Mouse (Mus musculus): ENCODE data around the gene Scarb2. TPM values are rescaled to one million over a fixed set of nuclear protein-coding genes. Genes with fewer than 3 reads are reported as not detected.

Scarb2 gene
- polyA plus RNA-seq, 1 experiment from 2014 or later, result 9.1 TPM

- peak overlapping the region; percentile 97 for H3K4me3 ChIP-seq (replicated peaks)
- H3K9ac ChIP-seq, result peak overlapping the region; percentile 84
- under 1% methylated on average over 48 of the region's 48 CpGs for WGBS
Observed at GRCm38 (mm10) chr5:92505402-92505865, 1.2 kb downstream of the Scarb2 start.

GRCm38 (mm10) chr5:92504676-92505400, 1.8 kb downstream of the Scarb2 start:
- H3K4me2 ChIP-seq, result peak overlapping the region; percentile 84
- WGBS, result under 1% methylated on average over 35 of the region's 35 CpGs
- peak; percentile 88 for ATAC-seq (replicated peaks; ENCODE audit: low FRiP score)

More at GRCm38 (mm10) chr5:92505402-92505865, 1.2 kb downstream of the Scarb2 start:
- H3K36me3 ChIP-seq, result no peaks in the 10 kb centered on the region
- no peaks in the 10 kb centered on the region for H3K9me3 ChIP-seq (replicated peaks)
- H3K27ac ChIP-seq, result peak overlapping the region; percentile 96
- H3K4me2 ChIP-seq, result peak overlapping the region; percentile 84
- H3K27me3 ChIP-seq, result no peaks in the 10 kb centered on the region
- peaks cover 25% of the 10 kb centered on the region for H3K4me1 ChIP-seq
- peak; percentile 98 for ATAC-seq (replicated peaks; ENCODE audit: low FRiP score)

DNA sequence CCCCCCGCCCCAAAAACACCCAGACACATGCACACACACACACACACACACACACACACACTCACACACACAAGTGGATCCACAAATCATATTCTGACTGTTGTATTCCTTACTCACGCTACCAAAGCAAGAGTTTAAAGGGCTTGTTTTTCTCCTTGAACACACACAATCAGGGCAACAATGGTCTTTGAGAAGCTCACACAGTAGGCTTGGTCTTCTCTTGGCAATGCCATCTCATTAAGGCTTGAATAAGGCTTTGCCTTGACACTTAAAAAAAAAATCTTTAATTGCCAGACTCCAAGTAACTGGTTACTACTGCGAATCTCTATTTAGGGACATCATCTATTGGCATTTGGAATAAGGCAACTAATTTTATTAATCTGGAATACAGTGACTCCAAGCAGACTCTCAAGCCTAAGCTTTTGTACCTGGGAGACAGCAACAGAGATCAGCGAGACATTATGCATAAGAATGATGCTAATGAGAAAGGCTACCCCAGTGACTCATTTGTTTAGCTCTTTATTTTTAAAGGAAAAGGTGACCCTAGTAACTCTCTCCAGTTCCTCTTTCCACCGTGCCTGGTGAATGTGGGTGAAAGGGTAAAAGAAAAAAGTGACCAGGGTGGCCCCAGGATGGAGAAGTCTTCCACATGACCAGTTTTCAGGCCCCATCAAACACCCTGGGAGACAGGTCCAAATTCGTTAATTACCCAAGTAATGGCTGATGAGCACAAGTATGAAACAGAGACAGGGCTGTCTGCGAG, 2.6 kb downstream of the Scarb2 start:
- no peak for ATAC-seq (replicated peaks; ENCODE audit: low FRiP score)

More at GRCm38 (mm10) chr5:92504676-92505400, 1.8 kb downstream of the Scarb2 start:
- Histone ChIP-seq H3K27me3 (no peaks in the 10 kb centered on the region), H3K4me1 (peaks cover 28% of the 10 kb centered on the region), H3K4me3 (replicated peaks) (peak overlapping the region; percentile 97), H3K9ac (peak overlapping the region; percentile 84), H3K27ac (peak overlapping the region; percentile 96), H3K36me3 (no peaks in the 10 kb centered on the region), H3K9me3 (replicated peaks) (no peaks in the 10 kb centered on the region)

DNA sequence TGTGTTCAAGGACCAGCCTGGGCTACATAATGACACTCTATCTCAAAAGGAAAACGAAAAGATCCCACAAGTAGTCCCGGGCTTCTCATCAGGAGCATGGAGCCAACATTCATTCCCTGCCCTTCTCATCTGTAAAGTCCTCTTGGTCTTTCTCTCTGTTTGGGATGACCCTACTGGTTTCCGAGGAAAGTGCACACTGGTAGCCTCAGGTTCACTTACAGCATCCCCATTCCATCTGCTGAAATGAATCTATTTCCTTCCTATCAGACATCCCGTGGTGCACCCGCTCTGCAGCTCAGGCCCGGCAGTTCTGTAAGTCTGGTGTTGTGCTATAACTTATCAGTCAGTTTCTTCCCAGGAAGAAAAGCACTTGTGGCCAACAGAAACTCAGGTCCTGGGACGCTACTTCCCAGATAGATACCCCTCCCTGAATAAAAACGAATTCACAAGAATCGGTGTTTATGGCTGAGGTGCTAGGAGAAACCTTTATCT, 3.2 kb downstream of the Scarb2 start:
- Histone ChIP-seq H3K4me3 (replicated peaks) (no peak overlapping the region), H3K4me2 (no peak overlapping the region), H3K27ac (no peak overlapping the region), H3K36me3 (no peaks in the 10 kb centered on the region), H3K9me3 (replicated peaks) (no peaks in the 10 kb centered on the region), H3K27me3 (no peaks in the 10 kb centered on the region), H3K9ac (no peak overlapping the region), H3K4me1 (peaks cover 41% of the 10 kb centered on the region)
- no peak for ATAC-seq (replicated peaks; ENCODE audit: low FRiP score)
- 85% methylated on average over 9 of the region's 9 CpGs for WGBS

More for the DNA sequence above, 2.6 kb downstream of the Scarb2 start:
- H3K4me2 ChIP-seq, result peak overlapping the region; percentile 84
- H3K27ac ChIP-seq, result no peak overlapping the region; the same call in 1 of the 2 replicates
- H3K9ac ChIP-seq, result peak overlapping the region; percentile 84
- WGBS, result 38% methylated on average over 7 of the region's 7 CpGs
- no peaks in the 10 kb centered on the region for H3K36me3 ChIP-seq
- peaks cover 35% of the 10 kb centered on the region for H3K4me1 ChIP-seq
- no peaks in the 10 kb centered on the region for H3K27me3 ChIP-seq
- no peaks in the 10 kb centered on the region for H3K9me3 ChIP-seq (replicated peaks)
- peak overlapping the region; percentile 97 for H3K4me3 ChIP-seq (replicated peaks)

- ATAC-seq (replicated peaks; ENCODE audit: low FRiP score), result no peak
- H3K27me3 ChIP-seq, result no peaks in the 10 kb centered on the region
- H3K36me3 ChIP-seq, result no peaks in the 10 kb centered on the region
- no peak overlapping the region for H3K27ac ChIP-seq
- 66% methylated on average over 3 of the region's 3 CpGs for WGBS
- no peak overlapping the region for H3K4me2 ChIP-seq
- H3K4me3 ChIP-seq (replicated peaks), result no peak overlapping the region
- no peak overlapping the region for H3K9ac ChIP-seq
- H3K9me3 ChIP-seq (replicated peaks), result no peaks in the 10 kb centered on the region
- peaks cover 36% of the 10 kb centered on the region for H3K4me1 ChIP-seq
Observed at GRCm38 (mm10) chr5:92499378-92499777, 7.3 kb downstream of the Scarb2 start.

- no peaks in the 10 kb centered on the region for H3K27me3 ChIP-seq
- H3K4me1 ChIP-seq, result peaks cover 36% of the 10 kb centered on the region
- no peak overlapping the region for H3K4me2 ChIP-seq
- 0 out of 2 replicates have a peak overlapping the region, but pooled peaks have one; percentile 10 for H3K27ac ChIP-seq
- no peak overlapping the region for H3K4me3 ChIP-seq (replicated peaks)
- WGBS, result 23% methylated on average over 5 of the region's 5 CpGs
- H3K36me3 ChIP-seq, result no peaks in the 10 kb centered on the region
- ATAC-seq (replicated peaks; ENCODE audit: low FRiP score), result peak; percentile 68; the same call in 1 of the 2 replicates
- H3K9me3 ChIP-seq (replicated peaks), result no peaks in the 10 kb centered on the region
- H3K9ac ChIP-seq, result no peak overlapping the region
Observed at GRCm38 (mm10) chr5:92498661-92499060, 8.0 kb downstream of the Scarb2 start.

DNA sequence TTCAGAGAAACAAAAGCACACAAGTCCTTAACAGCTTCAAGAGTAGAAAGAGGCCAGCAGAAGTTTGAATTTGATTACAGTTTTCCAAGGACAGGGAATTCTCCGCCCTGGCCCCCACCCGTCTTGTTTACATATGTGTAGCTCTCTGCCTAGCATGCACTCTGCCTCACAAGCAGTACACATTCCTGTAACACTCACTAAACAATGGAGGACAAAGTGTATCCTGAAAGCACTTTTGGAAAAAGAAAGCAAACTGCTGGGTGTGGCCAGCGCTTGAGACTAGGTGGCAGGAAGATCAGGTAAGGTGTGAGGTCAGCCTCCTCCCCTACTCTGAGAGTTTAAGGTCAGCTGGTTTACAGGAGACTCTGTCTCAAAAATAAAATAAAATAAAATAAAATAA, 8.4 kb downstream of the Scarb2 start:
- ATAC-seq (replicated peaks; ENCODE audit: low FRiP score), result 0 out of 2 replicates have a peak, but pooled peaks have one; percentile 16

GRCm38 (mm10) chr5:92495771-92496409, 10.7 kb downstream of the Scarb2 start:
- Histone ChIP-seq H3K36me3 (no peaks in the 10 kb centered on the region), H3K4me3 (replicated peaks) (no peak overlapping the region), H3K4me2 (no peak overlapping the region), H3K27ac (no peak overlapping the region), H3K27me3 (no peaks in the 10 kb centered on the region), H3K9ac (no peak overlapping the region), H3K9me3 (replicated peaks) (no peaks in the 10 kb centered on the region), H3K4me1 (peaks cover 33% of the 10 kb centered on the region)
- WGBS, result 84% methylated on average over 7 of the region's 7 CpGs
- ATAC-seq (replicated peaks; ENCODE audit: low FRiP score), result no peak

More for the DNA sequence above, 8.4 kb downstream of the Scarb2 start:
- Histone ChIP-seq H3K4me3 (replicated peaks) (no peak overlapping the region), H3K36me3 (no peaks in the 10 kb centered on the region), H3K9me3 (replicated peaks) (no peaks in the 10 kb centered on the region), H3K4me1 (peaks cover 34% of the 10 kb centered on the region), H3K27me3 (no peaks in the 10 kb centered on the region), H3K4me2 (no peak overlapping the region), H3K9ac (no peak overlapping the region), H3K27ac (0 out of 2 replicates have a peak overlapping the region, but pooled peaks have one; percentile 10)
- 75% methylated on average over 3 of the region's 3 CpGs for WGBS

DNA sequence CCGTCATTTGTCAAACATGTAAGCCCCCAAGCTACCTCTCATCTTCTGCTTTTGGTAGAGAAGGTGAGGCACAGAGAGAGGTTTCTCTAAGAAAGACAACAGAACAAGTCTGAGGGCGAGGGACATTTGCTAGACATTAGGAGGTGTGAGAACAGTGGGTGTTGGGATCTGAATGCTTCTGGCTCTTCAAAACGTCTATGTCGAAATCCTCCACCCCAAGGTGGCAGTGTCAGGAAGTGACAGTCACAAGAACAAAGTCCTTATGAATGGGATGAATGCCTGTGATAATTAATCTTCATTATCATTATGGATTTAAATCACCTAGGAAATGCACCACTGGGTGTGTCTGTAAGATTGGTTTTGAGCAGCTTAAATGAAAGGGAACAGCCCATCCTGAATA, 11.3 kb downstream of the Scarb2 start:
- Histone ChIP-seq H3K27ac (no peak overlapping the region), H3K9me3 (replicated peaks) (no peaks in the 10 kb centered on the region), H3K36me3 (no peaks in the 10 kb centered on the region), H3K4me3 (replicated peaks) (no peak overlapping the region), H3K4me2 (no peak overlapping the region), H3K4me1 (peaks cover 33% of the 10 kb centered on the region), H3K27me3 (no peaks in the 10 kb centered on the region), H3K9ac (no peak overlapping the region)
- ATAC-seq (replicated peaks; ENCODE audit: low FRiP score), result no peak
- WGBS, result 56% methylated on average over 4 of the region's 4 CpGs

DNA sequence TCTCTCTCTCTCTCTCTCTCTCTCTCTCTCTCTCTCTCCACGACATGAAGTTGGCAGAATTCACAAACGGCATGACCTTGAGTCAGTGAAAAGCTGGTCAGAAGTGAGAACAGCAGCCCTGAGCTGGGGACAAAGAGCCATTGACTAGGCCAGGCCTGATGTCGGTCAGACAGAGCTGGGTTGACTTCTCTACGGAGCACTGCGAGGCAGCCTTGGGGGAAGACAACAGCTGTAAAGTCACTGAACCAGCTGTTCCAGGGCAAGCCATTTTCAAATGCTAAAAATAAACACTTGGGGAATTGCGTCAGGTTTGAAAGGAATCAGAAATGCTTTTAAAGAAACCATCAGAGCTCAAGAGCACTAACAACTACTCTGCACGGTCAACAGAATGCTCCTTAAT, 13.2 kb downstream of the Scarb2 start:
- Histone ChIP-seq H3K9ac (no peak overlapping the region), H3K36me3 (no peaks in the 10 kb centered on the region), H3K27me3 (no peaks in the 10 kb centered on the region), H3K4me2 (no peak overlapping the region), H3K4me3 (replicated peaks) (no peak overlapping the region), H3K9me3 (replicated peaks) (no peaks in the 10 kb centered on the region), H3K27ac (no peak overlapping the region), H3K4me1 (peaks cover 30% of the 10 kb centered on the region)
- WGBS, result 50% methylated on average over 7 of the region's 7 CpGs
- no peak for ATAC-seq (replicated peaks; ENCODE audit: low FRiP score)

DNA sequence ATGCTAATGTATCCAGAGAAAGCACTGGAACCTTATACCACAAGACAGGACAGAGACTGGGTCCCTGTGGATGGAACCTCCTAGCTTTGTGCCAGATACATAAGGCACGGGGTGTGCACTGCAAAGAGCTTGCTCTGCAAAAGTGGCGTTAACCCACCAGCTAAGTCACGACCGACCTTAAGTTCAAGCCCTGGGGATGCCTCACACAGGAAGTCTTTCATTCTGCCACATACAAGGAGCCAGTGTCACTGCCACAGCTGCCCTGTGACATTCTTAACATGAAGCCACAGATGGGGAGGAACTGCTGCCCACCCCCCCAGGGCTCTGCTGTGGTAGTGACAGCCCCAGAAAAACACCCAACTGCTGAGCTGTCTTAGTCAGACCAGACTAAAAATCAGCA, 15.9 kb downstream of the Scarb2 start:
- Histone ChIP-seq H3K4me3 (replicated peaks) (no peak overlapping the region), H3K27me3 (no peaks in the 10 kb centered on the region), H3K4me2 (no peak overlapping the region), H3K4me1 (peaks cover 28% of the 10 kb centered on the region), H3K36me3 (no peaks in the 10 kb centered on the region), H3K9ac (no peak overlapping the region), H3K9me3 (replicated peaks) (no peaks in the 10 kb centered on the region), H3K27ac (no peak overlapping the region)
- ATAC-seq (replicated peaks; ENCODE audit: low FRiP score), result no peak
- 71% methylated on average over 4 of the region's 4 CpGs for WGBS

Measured in kidney, embryonic 15.5 days (tissue).